8 mouse cellular contexts compared by ENCODE assay signal in the genomic region with DNA sequence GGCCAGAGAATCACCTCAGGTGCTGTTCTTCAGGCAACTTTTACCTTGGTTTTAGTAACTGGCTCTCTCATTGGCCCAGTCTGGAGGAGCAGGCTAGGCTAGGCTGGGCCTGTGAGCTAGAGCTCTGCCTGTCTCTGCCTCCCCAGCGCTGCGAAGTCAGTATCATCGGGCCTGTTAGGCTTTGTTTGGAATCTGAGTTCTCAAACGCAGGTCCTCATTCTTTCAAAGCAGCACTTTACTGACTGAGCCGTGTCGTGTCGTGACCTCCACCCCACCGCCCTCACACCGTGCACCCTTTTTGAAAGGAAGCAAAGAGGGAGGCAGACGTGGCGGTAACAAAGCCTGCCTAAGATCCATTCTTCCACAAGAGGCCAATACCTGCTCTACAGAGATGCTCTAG. TPM values are rescaled to one million over a fixed set of nuclear protein-coding genes. Genes with fewer than 3 reads are reported as not detected.
A peak's percentile ranks its signal among the peaks of the same experiment; 100 is the strongest.
DNase-seq lines count a peak whose midpoint lies in the region; ATAC-seq and TF ChIP-seq lines count a peak whose summit lies in the region.

No protein-coding gene starts in this region.

- H3K4me2 ChIP-seq in hindbrain, postnatal 0 days (ENCODE audit: low read depth, low read length), result peak overlapping the region; percentile 97
- H3K4me2 ChIP-seq in midbrain, embryonic 15.5 days, result peak overlapping the region; percentile 89

- ATAC-seq in hindbrain, postnatal 0 days, result no peak
- ATAC-seq in midbrain, embryonic 15.5 days (replicated peaks), result no peak

- no peak for TF ChIP-seq CTCF in left cerebral cortex, adult 2 months (IDR thresholded peaks at IDR 0.05)
- TF ChIP-seq CTCF in hindbrain, postnatal 0 days (IDR thresholded peaks at IDR 0.05; ENCODE audit: low read depth), result no peak

- peak overlapping the region; percentile 94 for H3K27ac ChIP-seq in left cerebral cortex, adult 2 months
- H3K27ac ChIP-seq in embryonic facial prominence, embryonic 10.5 days (replicated peaks), result peak overlapping the region; percentile 95
- H3K27ac ChIP-seq in hindbrain, postnatal 0 days, result peak overlapping the region; percentile 54; the same call in 1 of the 2 replicates
- H3K27ac ChIP-seq in midbrain, embryonic 15.5 days, result 0 out of 2 replicates have a peak overlapping the region, but pooled peaks have one; percentile 34

- 0 out of 2 replicates have a peak, but pooled peaks cover 2% of the 10 kb centered on the region for H3K9me3 ChIP-seq in embryonic facial prominence, embryonic 10.5 days
- 0 out of 2 replicates have a peak, but pooled peaks cover under 1% of the 10 kb centered on the region for H3K9me3 ChIP-seq in hindbrain, postnatal 0 days (ENCODE audit: low read length)
- H3K9me3 ChIP-seq in midbrain, embryonic 15.5 days, result no peaks in the 10 kb centered on the region

- WGBS in embryonic facial prominence, embryonic 10.5 days, result 54% methylated on average over 11 of the region's 11 CpGs
- WGBS in hindbrain, postnatal 0 days, result 30% methylated on average over 11 of the region's 11 CpGs
- WGBS in midbrain, embryonic 15.5 days, result 30% methylated on average over 11 of the region's 11 CpGs

- H3K27me3 ChIP-seq in embryonic facial prominence, embryonic 10.5 days (replicated peaks; ENCODE audit: low read depth, poor library complexity, severe bottlenecking), result no peaks in the 10 kb centered on the region
- H3K27me3 ChIP-seq in hindbrain, postnatal 0 days (ENCODE audit: insufficient read depth, low read length), result no peaks in the 10 kb centered on the region
- H3K27me3 ChIP-seq in midbrain, embryonic 15.5 days (replicated peaks), result no peaks in the 10 kb centered on the region

- H3K9ac ChIP-seq in hindbrain, postnatal 0 days (replicated peaks; ENCODE audit: low read length), result peak overlapping the region; percentile 72; the same call in 1 of the 2 replicates
- peak overlapping the region; percentile 38; the same call in 1 of the 2 replicates for H3K9ac ChIP-seq in midbrain, embryonic 15.5 days

- peaks cover 31% of the 10 kb centered on the region for H3K4me1 ChIP-seq in embryonic facial prominence, embryonic 10.5 days
- peaks cover 24% of the 10 kb centered on the region for H3K4me1 ChIP-seq in hindbrain, postnatal 0 days (ENCODE audit: insufficient read depth, low read length)
- H3K4me1 ChIP-seq in midbrain, embryonic 15.5 days, result peaks cover 25% of the 10 kb centered on the region

- DNase-seq in left cerebral cortex, adult 2 months (ENCODE audit: extremely low spot score in 1 of 2, low spot score in 2 of 2), result no peak
- DNase-seq in left cerebral cortex, postnatal 14 days (ENCODE audit: low spot score in 2 of 2), result no peak
- no peak for DNase-seq in embryonic facial prominence, embryonic 10.5 days (ENCODE audit: low spot score)
- no peak for DNase-seq in hindbrain, postnatal 0 days (ENCODE audit: low spot score)
- DNase-seq in left cerebral cortex, adult 18-20 months (ENCODE audit: low spot score in 2 of 2), result no peak
- no peak for DNase-seq in cerebellum, adult 11 months
- no peak for DNase-seq in urinary bladder, postnatal 14 days (ENCODE audit: low spot score)

- H3K36me3 ChIP-seq in embryonic facial prominence, embryonic 10.5 days (replicated peaks), result peaks cover 9% of the 10 kb centered on the region
- no peaks in the 10 kb centered on the region for H3K36me3 ChIP-seq in hindbrain, postnatal 0 days (ENCODE audit: insufficient read depth, low read length)
- no peaks in the 10 kb centered on the region for H3K36me3 ChIP-seq in midbrain, embryonic 15.5 days (replicated peaks)

- intact Hi-C loops in left cerebral cortex, adult 2 months (cut with DNase I), result no loop called here
- intact Hi-C loops in left cerebral cortex, postnatal 14 days (cut with DNase I), result no loop called here

- H3K4me3 ChIP-seq in left cerebral cortex, adult 2 months, result peak overlapping the region; percentile 99
- peak overlapping the region; percentile 97 for H3K4me3 ChIP-seq in embryonic facial prominence, embryonic 10.5 days
- peak overlapping the region; percentile 93 for H3K4me3 ChIP-seq in hindbrain, postnatal 0 days (ENCODE audit: low read length)
- peak overlapping the region; percentile 92 for H3K4me3 ChIP-seq in midbrain, embryonic 15.5 days

RNA-seq across cellular contexts. Expression of a gene that starts 0.9 kb away (rescaled TPM):
- 10 to 100 TPM; 25.7 to 34.3 TPM for total RNA-seq in left cerebral cortex, adult 2 months (2021)
- 10 to 100 TPM; 27.3 to 34.8 TPM for total RNA-seq in left cerebral cortex, postnatal 14 days (2021)
- 66.7 and 73.0 TPM in 2 replicates for polyA plus RNA-seq in embryonic facial prominence, embryonic 10.5 days (2016; fragmentation: Nextera tagmentation; extraction: Ambion mirVana)
- total RNA-seq in hindbrain, postnatal 0 days (2014; rRNA removed), result 14.1 and 14.7 TPM in 2 replicates
- polyA plus RNA-seq in hindbrain, postnatal 0 days (2015; fragmentation: Nextera tagmentation; extraction: Ambion mirVana), result 27.5 and 32.3 TPM in 2 replicates
- polyA plus RNA-seq in midbrain, embryonic 15.5 days (2015; fragmentation: Nextera tagmentation; extraction: Ambion mirVana), result 27.4 and 27.7 TPM in 2 replicates
- 10 to 100 TPM; 25.7 to 28.2 TPM for total RNA-seq in left cerebral cortex, adult 18-20 months (2021)

Comparison
In these comparisons a context has a peak if more than half of its experiments do, and no peak if none do; other contexts are left out.
1. H3K27ac ChIP-seq: peak in every context shown above with its lines; median percentile 95 in embryonic facial prominence, embryonic 10.5 days; 94 in left cerebral cortex, adult 2 months; 54 in hindbrain, postnatal 0 days; 34 in midbrain, embryonic 15.5 days.